Mouse (Mus musculus) adipocyte (in vitro differentiated cells): ENCODE data around the gene Uchl1.

Source experiments
- DNase-seq: peaks from one replicate; pipeline ENCODE4 v3.0.0-alpha.2; 2016; ENCODE audit warnings: low spot score

Uchl1 gene

DNA sequence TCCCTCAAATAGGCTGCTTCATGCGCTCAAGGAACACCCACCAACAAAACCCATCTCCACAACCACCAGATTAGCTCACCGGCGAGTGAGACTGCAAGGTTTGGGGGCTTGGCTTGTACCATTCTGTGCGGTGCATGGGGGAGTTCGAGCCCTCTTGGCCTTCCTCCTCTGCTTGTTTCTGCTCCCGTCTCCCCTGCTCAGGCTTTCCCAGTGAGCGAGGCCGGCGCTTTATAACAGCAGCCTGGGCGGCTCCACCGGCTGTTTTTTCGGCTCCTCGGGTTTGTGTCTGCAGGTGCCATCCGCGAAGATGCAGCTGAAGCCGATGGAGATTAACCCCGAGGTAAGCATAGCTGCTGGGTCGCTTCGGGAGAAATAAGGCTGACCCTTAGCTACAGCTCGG lies at the start of gene Uchl1:
Uchl1 (plus strand) TSS at position 109 of the 400 bp plus-strand sequence.
- no peak for DNase-seq

- no peak for DNase-seq
Measured at GRCm38 (mm10) chr5:66627805-66628204, 48.1 kb upstream of the Uchl1 start.

- DNase-seq, result no peak
Measured at GRCm38 (mm10) chr5:66635459-66636079, 40.3 kb upstream of the Uchl1 start.

- DNase-seq, result no peak
Measured at GRCm38 (mm10) chr5:66642156-66642555, 33.7 kb upstream of the Uchl1 start.

GRCm38 (mm10) chr5:66643260-66643659 lies 32.6 kb upstream of the Uchl1 start:
- no peak for DNase-seq

DNA sequence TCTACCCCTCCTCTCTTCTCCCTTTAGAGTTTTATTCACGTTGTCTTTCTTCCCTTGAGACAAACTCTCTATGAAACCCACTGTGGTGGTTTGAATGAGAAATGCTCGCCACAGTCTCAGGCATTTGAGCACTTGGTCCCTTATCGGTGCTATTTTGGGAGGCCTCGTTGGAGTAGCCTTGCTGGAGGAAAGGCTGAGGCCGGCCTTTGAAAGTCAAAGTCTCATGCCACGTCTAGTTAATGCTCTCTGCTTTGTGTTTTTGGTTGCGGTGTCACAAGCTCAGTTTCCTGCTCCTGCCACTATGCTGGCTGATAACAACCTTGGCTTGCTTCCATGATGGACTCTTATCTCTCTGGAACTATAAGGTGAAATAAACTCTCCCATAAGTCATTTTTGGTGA lies 28.4 kb upstream of the Uchl1 start:
- no peak for DNase-seq

- no peak for DNase-seq
Measured at GRCm38 (mm10) chr5:66654220-66654619, 21.7 kb upstream of the Uchl1 start.

DNA sequence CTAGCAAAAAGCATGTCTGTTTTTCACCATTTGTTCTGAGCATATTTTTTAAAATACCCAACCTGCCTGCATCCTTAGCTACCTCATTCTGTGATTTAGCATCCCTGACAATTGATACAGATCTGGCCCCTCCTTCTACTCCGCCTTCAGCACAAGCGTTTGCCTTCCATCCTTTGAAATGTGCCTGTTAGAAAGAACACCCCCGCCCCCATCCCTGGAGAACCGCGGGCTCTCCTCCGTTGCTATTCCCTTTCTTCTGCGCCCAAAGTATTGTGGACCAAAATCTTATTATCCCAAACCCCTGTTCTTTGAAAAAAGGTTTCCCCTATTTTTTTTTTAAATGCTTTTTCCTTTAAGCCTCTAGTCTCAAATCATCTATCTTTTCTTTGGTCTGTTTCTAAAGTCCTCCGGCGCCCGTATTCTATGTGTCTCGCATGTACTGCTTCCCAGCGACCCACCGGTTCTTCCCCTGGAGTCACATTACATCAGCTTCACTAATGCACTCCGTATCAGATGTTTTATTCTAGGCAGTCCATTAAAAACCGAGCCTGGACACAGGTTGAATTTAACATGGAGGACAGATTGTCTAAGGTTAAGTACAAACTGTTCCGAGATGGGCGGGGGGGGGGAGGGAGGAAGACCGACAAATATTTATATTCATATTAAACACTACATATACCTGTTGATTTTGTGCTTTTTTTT lies 551 bp upstream of the Uchl1 start:
- DNase-seq, result no peak

- no peak for DNase-seq
Measured at GRCm38 (mm10) chr5:66676457-66677117, 696 bp downstream of the Uchl1 start.

- no peak for DNase-seq
Measured at GRCm38 (mm10) chr5:66677411-66678345, 1.8 kb downstream of the Uchl1 start.

DNA sequence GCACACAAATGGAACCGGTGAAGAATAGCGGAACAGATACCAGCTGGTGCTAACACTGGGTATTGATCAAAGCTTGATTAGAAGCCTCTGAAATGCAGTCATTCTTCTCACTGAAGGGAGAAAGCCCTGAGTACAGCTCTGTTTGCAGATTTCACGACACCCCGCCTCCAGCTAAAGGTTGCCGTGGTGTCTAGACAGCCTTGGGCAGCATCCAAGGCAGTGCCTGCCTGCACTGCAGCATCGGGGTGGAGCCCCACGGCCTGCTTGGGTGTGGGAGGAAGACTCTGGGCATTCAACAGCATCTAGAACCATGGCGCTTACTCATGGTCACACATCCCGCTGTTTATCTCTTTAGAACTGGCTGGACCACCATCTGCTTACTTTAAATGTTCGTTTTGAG lies 3.3 kb downstream of the Uchl1 start:
- DNase-seq, result peak; percentile 29

- DNase-seq, result no peak
Measured at GRCm38 (mm10) chr5:66685930-66686329, 10.0 kb downstream of the Uchl1 start.

DNA sequence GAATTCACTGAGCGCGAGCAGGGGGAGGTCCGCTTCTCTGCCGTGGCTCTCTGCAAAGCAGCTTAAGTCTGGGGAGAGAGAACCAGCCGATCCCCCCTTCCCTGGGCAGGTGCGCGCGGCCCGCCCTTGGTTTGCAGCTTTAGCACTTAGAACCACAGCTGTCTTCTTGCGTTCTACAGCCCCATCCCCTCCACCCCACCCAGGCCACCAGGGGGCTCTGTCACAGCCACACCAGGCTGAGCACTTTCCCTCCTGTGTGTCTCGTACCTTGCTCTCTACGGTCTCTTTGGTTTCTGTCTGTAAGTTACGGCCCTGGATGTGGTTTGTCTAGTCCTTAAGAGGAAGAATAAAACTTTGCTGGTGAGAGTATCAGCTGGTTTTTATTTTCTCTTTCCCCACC lies 11.0 kb downstream of the Uchl1 start:
- no peak for DNase-seq

- DNase-seq, result no peak
Measured at GRCm38 (mm10) chr5:66687737-66688136, 11.8 kb downstream of the Uchl1 start.

GRCm38 (mm10) chr5:66688286-66688685 lies 12.4 kb downstream of the Uchl1 start:
- no peak for DNase-seq

DNA sequence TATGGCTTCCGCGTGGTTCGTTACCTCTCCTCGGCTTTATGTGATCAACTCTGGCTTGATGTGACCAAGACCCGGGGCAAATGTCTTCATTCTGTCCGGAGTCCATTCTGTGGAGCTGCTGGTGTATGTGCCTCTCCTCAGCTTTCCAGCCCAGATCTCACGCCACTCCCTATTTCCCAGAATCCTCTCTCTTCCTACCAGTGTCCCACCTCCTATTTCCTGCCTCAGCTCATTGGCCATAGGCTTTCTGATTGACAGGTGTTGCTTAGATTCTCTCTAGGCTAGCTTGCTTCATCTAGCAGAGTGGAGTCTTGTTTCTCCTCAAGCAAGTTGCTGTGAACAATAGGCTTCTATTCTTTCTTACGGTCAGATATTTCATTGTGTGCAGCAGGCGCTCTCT lies 13.9 kb downstream of the Uchl1 start:
- DNase-seq, result peak; percentile 41

DNA sequence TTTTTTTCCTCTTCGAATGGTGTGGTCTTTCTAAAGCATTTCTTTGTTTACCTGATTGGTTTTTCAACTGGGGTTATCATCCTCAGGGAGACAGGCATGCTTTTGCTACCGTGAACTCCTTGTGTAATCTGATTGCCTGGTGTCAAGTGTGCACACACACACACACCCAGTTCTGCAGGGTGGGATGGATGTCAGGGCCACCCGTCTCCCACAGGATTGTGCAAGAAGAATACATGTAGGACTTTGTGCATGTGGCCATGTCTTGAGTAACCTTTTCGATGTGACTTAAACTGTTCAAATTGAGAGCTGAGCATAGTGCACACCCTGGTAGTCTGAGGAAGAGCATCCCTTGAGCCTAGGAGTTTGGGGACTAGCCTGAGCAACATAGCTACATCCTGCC lies 17.3 kb downstream of the Uchl1 start:
- DNase-seq, result no peak

DNA sequence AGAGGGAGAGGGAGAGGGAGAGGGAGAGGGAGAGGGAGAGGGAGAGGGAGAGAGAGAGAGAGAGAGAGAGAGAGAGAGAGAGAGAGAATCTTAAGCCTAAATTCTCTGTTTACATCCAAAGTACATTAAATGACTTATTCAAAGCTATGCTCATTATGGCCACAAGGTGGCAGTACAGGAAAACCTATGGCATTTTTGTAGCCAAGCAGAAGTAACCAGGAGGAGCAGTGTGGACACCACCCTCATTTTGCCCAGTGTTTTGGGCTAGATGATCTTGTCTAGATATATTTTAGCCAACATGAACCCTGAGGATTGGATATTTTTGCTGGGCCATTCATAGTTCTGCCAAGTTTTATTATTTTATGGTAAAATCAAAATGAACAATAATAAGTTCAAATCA lies 21.2 kb downstream of the Uchl1 start:
- DNase-seq, result peak; percentile 88

DNA sequence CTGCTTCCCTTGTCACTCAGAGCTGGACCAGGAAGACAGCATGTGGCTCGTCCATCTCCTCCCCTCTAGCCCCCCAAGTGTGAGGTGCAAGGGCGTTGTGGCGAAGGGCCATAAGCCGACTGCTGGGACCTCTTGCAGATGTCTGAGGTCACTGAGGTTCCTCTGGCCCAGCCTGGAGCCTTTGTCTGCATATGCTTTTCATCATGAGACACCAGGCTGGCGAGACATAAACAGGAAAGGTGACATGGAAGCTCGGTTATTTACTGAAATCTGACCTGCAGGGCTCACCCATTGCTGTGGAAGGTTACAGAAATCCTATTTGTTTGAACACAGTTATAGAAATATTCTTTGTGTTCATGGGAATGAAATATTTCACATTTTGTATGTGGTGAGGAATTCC lies 24.0 kb downstream of the Uchl1 start:
- no peak for DNase-seq

DNA sequence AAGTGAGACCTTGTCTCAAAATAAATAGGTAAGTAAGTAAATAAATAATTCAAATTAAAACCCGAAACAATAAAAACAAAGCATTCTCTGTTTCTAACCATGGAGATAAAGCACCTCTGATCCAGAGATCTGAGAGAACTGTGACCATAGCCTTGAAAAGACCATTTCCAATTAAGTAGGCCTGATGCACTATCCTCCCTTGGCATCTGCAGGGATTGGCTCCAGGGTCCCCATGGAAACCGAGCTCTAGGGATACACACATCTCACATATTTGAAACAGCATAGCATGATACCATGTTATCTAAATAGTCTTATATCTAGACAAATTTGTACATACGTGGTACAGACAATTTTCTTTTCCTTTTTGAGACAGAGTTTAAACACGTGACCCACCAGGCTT lies 26.1 kb downstream of the Uchl1 start:
- no peak for DNase-seq

- DNase-seq, result no peak
Measured at GRCm38 (mm10) chr5:66703317-66704004, 27.6 kb downstream of the Uchl1 start.

DNA sequence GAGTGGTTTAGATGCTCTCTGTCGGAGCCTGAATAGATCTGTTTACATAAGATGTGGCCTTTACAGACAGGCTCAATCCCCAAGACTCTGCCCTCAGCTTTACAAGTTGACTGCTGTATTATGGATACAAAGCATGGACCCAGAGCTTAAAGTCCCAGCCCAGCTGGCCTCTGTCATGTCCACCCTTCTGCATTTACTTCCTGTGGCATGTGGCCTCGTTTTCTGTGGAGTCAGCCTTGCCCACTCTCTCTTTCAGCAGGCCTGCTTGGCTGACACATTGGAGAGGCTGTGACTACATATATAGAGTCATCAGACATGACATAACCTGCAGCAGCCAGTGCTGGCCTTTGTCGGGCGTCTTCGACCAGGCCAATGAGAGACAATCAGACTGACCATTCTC lies 32.0 kb downstream of the Uchl1 start:
- no peak for DNase-seq
